Mouse (Mus musculus) MN1 (cell line): Measurements from ENCODE around the gene Adcy3.
A peak's percentile ranks its signal among the peaks of the same experiment; 100 is the strongest.

Source experiments
- DNase-seq: peaks from one replicate; pipeline ENCODE4 v3.0.0-alpha.2; 2016; ENCODE audit warnings: low spot score

Adcy3 gene

DNA sequence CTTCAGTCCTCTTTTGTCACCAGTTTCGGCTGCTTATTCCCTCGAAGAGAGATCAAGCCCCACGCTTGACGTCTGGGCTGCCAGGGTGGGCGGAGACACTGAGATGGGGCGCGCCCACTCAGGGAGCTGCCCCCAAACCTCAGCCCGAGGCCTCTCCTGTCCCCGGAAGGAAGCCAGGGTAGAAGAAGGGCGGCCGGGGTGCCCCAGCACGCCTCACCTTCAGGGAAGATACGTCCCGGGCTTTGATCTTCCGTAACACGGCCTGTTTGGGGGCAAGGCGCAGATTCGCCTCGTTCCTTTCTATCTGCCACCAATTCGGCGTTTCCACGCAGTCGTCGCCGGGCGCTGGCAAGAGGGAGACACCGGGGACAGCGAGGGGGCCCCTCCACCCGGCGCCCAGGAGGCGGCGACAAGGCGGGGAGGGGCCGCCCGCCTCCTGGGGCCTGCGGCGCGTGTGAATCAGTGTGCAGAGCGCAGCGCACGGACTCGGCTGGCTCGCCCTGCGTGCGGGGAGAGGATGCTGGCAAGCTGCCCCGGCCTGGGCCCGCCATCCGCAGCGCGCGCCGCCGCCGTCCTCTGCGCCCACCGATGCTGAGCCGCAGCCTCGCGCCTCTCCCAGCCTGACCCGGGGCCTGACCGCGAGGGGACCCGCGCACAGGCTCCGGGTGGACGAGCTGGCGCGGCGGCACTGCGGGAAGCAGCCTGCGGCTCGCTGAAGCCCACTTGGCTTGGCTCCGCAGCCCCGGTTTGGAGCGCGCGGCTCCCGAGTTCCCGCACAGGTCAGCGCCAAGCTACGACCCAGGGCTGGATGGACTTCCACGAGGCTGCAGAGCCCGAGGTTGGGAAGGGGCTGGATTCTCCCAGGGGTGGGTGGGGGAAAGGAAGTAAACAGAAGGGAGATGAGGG lies at the start of gene Adcy3:
Gene Adcy3, plus strand, starts transcription at position 163 of the 906 bp plus-strand sequence.
- DNase-seq = peak; percentile 58

GRCm38 (mm10) chr12:4083441-4083840 lies 49.5 kb upstream of the Adcy3 start:
- DNase-seq = peak; percentile 9

GRCm38 (mm10) chr12:4107383-4107782 lies 25.5 kb upstream of the Adcy3 start:
- DNase-seq = peak; percentile 79

GRCm38 (mm10) chr12:4116132-4116531 lies 16.8 kb upstream of the Adcy3 start:
- no peak for DNase-seq

- DNase-seq = no peak
Observed at GRCm38 (mm10) chr12:4117136-4117535, 15.8 kb upstream of the Adcy3 start.

GRCm38 (mm10) chr12:4117579-4117978 lies 15.3 kb upstream of the Adcy3 start:
- no peak for DNase-seq

DNA sequence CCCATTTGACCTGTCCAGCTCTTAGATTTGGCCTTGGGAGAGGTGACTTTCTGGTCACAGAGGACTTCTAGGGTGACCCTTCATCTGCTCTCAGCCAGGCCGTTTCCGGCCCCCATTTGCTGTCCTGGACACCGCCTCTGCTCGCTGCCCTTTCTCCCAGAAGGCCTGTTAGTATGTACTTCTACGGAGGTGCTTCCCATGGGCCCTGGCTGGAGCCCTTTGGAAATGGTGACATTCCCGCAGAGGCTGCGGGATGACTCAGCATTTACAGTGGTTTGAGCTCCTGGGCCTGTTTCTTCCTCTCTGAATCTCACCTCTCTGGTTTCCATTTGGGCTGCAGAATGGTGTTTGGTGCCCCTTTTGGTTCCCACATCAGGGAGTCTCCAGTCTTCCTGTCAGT lies 5.6 kb upstream of the Adcy3 start:
- no peak for DNase-seq

GRCm38 (mm10) chr12:4133847-4134212 lies 927 bp downstream of the Adcy3 start:
- DNase-seq = peak; percentile 21

DNA sequence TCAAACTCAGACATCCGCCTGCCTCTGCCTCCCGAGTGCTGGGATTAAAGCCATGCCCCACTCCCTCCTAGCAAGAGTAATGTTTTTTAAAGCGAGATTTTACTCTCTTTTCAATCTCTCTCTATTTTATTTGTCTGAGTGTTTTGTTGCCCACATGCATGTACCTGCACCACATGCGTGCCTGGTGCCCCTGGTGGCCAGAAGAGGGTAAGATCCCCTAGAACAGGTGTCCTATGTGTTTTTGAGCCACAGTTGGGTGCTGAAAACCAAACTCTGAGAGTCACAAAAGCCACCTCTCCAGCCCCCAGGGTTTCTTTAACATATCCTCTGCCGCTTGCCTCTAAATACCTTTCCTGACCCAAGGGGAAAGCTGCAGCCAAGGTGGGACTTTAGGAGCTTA lies 10.3 kb downstream of the Adcy3 start:
- no peak for DNase-seq

DNA sequence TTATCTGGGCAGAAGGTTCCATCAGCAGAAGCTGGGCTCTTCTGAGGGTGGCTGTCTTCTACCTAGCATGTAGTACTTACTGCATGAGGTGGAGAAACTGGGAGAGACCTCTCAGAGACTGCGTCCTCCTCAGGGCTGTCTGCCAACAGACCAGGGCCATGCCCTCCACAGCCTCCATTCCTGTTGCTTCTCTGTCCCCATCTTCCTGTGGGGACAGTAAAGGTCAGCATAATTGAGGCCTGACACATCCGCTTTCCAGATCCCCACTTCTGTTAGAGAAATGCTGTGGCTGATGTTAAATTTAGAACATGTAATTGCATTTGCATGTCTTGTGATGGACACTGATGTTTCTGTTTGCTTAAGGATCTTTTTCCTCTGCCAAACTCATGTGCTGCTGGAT lies 18.0 kb downstream of the Adcy3 start:
- DNase-seq = peak; percentile 30

DNA sequence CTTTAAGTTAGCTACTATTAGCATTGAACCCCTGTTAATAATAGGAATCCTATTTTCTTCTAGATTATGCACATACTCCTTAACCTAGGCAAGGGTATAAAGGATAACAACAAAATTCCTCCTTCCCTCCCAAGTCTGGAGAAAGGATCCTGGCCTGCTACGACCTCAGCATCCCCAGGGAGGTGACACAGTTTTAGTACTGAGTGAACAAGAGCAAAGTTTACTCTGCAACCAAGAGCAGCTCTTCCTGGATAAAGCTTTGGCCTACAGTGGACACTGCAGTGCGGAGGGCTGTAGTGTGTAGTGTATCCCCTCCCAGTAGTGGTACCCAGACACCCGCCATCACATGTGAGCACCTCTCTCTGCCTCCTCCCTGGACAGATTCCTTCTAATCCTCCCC lies 19.1 kb downstream of the Adcy3 start:
- no peak for DNase-seq

GRCm38 (mm10) chr12:4157466-4157865 lies 24.6 kb downstream of the Adcy3 start:
- no peak for DNase-seq

DNA sequence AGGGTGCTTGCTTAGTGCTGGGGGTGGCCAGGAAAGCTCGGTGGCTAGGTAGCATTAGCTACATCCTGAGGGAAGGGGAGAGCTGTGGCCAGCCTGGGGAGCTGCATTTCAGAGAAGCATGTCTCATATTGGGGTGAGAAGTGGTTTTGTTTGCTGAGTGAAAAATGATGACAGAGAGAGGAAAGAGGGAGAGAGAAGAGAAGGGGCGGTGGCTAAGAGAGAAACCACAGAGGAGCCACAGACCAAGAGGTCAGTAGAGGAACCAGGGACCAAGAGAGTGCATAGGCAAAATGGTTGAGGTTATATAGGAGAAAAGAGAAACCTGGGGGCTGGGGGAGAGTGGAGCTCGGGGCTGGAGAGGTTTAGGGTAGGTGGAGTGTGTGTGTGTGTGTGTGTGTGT lies 25.3 kb downstream of the Adcy3 start:
- DNase-seq = no peak

GRCm38 (mm10) chr12:4158868-4159632 lies 26.1 kb downstream of the Adcy3 start:
- no peak for DNase-seq

- no peak for DNase-seq
Observed at GRCm38 (mm10) chr12:4160322-4160721, 27.4 kb downstream of the Adcy3 start.

- DNase-seq = no peak
Observed at GRCm38 (mm10) chr12:4162886-4163285, 30.0 kb downstream of the Adcy3 start.

DNA sequence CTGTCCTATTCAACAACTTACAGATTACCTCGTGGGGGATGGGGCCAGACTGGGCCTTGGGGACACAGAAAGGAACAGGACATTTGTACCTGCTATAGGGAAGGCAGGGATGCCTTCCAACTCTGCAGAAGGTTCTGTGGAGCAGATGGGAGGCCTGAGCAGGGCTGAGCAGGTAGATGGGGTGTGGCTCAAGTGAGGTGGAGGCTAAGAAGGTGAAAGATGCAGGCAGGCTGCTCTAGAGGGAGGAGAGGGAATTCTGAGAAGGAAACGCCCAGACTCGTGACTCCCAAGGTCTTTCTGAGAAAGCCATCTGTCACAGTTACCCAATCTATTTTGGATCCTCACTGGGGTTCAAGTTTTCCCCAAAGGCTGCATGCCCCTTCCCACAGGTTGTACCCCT lies 34.1 kb downstream of the Adcy3 start:
- no peak for DNase-seq

- no peak for DNase-seq
Observed at GRCm38 (mm10) chr12:4169058-4169457, 36.2 kb downstream of the Adcy3 start.

- no peak for DNase-seq
Observed at GRCm38 (mm10) chr12:4169622-4170021, 36.7 kb downstream of the Adcy3 start.

GRCm38 (mm10) chr12:4173108-4173790 lies 40.3 kb downstream of the Adcy3 start:
- DNase-seq = no peak

DNA sequence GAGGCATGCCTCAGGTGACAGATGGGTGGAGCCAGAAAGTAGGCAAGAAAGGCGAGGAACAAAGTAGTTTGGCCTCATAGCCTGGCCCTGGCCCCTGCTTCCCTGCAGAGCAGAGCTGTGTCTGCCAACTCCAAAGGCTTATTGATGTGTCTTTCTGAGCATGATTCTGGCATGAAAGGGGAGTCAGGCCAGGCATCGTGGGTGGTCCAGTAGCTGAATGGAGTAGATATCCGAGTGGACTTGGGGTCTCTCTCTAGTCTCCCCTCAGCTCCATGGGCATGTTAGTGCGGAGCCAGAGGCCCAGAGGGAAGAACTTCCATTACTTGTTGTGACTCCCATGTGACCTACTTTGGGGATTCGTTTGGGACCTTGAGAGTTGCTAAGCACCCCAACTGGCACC lies 45.9 kb downstream of the Adcy3 start:
- no peak for DNase-seq

DNA sequence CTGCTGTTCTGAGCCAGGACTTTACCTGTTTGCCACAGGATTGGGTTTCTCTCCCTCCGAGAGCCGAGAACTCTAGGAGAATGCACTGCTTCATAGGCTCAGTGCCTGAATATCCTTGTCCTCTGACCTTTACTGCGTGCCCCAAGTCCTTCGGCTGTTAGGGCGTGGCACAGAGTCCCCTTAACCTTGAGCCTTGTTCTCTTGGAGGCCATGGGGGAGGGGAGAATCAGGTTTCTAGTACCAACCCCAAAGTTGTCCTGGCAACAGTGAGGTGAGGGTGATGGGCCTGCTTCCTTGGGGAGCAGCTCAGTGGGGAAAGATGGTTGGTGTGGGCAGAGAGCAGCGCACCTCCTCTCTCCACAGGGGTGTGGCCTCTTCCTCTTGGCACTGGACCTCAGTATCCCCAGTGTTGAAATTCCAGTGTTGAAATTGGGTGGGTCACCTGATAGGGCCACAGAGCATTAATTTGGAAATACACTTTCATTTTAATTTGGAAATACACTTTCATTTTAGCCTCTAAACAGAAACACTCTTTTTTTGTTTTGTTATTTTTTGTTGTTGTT lies 46.8 kb downstream of the Adcy3 start:
- DNase-seq = no peak
